Mouse (Mus musculus) hindbrain, embryonic 13.5 days (tissue): ENCODE data around the gene Zdhhc6. TPM values are rescaled to one million over a fixed set of nuclear protein-coding genes. Genes with fewer than 3 reads are reported as not detected.

Experiments used
- ATAC-seq: fragments of 200-750 bp; cut with Nextera tagmentation; 2 replicates; pipeline ENCODE4 v1.8.0; 2017; ENCODE audit warnings: moderate TSS enrichment; ENCODE audit not compliant: low FRiP score
- H3K27ac ChIP-seq: fragments of 300-500 bp; sonication (generic); 2 replicates; pipeline ENCODE4 v1.5.1; 2015; ENCODE audit warnings: inconsistent platforms, mild to moderate bottlenecking, moderate library complexity
- H3K27me3 ChIP-seq: fragments of 300-500 bp; sonication (generic); 2 replicates; pipeline ENCODE4 v1.6.1; 2015; ENCODE audit warnings: mild to moderate bottlenecking, inconsistent platforms
- H3K36me3 ChIP-seq: fragments of 300-500 bp; sonication (generic); 2 replicates; pipeline ENCODE4 v1.6.1; 2015; ENCODE audit warnings: mild to moderate bottlenecking, inconsistent platforms
- H3K4me1 ChIP-seq: fragments of 300-500 bp; sonication (generic); replicated peaks from 2 replicates; pipeline ENCODE4 v1.6.1; 2015; ENCODE audit warnings: inconsistent platforms
- H3K4me2 ChIP-seq: fragments of 300-500 bp; sonication (generic); 2 replicates; pipeline ENCODE4 v1.6.1; 2015; ENCODE audit warnings: inconsistent platforms, mild to moderate bottlenecking, moderate library complexity
- H3K4me3 ChIP-seq: fragments of 300-500 bp; sonication (generic); 2 replicates; pipeline ENCODE4 v1.5.1; 2015; ENCODE audit warnings: mild to moderate bottlenecking, inconsistent platforms
- H3K9ac ChIP-seq: fragments of 300-500 bp; sonication (generic); 2 replicates; pipeline ENCODE4 v1.6.1; 2015; ENCODE audit warnings: mild to moderate bottlenecking, inconsistent platforms
- H3K9me3 ChIP-seq: fragments of 300-500 bp; sonication (generic); 2 replicates; pipeline ENCODE4 v1.6.1; 2016; ENCODE audit warnings: inconsistent platforms
- WGBS: fragments of 180-500 bp; shearing (Covaris S2); methylation state at CpG from one replicate; pipeline ENCODE4 v1.1.7; 2015; 5-methylcytosine and 5-hydroxymethylcytosine counted together
- polyA plus RNA-seq: library from polyadenylated mRNA; unstranded; fragments of >200 nt; fragmentation: Nextera tagmentation; extraction: Ambion mirVana; gene quantifications from 2 replicates; pipeline ENCODE4 v1.2.1, GENCODE M21; 2015

Gene Zdhhc6
- 72.0 and 74.9 TPM in 2 replicates for polyA plus RNA-seq

DNA sequence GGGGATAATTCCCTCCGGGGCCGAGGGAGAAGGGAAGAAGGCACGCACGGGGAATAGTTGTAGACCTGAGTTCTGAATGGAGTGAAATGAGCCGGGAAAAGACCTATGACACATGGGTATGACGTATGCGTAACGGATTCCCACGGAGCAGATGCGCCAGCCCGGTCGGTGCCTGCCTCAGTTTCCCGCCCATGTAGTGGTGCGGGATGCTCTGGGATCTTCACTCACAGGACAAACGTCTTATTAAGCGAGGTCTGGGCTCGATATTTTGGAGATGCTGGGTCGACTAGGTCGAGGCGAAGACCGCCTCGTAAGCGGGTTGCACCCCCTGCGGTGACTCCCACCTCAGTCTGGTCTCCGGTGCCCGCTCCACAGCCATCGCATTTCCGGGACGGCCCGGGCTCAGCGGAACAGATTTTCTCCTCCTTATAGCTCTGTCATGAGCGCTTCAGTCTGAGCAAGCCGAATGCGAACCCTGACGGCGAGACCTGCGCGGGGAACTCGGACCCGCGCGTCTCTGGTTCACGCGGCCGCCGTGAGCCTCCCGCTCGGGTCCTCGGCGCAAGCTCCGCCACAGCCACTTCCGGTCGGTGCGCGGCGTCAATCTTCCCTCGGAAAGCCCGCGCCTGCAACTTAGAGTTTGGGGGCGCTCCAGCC lies at the start of gene Zdhhc6:
Gene Zdhhc6 (minus strand): TSS at position 581 of the 657 bp plus-strand sequence.
- Histone ChIP-seq H3K4me2 (peak within 1 kb of the TSS; percentile 92), H3K36me3 (peaks cover 14% of the 10 kb centered on the region), H3K9me3 (no peaks in the 10 kb centered on the region), H3K27me3 (no peaks in the 10 kb centered on the region), H3K4me3 (peak within 1 kb of the TSS; percentile 84), H3K27ac (peak within 1 kb of the TSS; percentile 80), H3K9ac (peak within 1 kb of the TSS; percentile 84), H3K4me1 (peaks cover 41% of the 10 kb centered on the region)
- WGBS: under 1% methylated on average over 60 of the region's 60 CpGs
- ATAC-seq: peak; percentile 86

DNA sequence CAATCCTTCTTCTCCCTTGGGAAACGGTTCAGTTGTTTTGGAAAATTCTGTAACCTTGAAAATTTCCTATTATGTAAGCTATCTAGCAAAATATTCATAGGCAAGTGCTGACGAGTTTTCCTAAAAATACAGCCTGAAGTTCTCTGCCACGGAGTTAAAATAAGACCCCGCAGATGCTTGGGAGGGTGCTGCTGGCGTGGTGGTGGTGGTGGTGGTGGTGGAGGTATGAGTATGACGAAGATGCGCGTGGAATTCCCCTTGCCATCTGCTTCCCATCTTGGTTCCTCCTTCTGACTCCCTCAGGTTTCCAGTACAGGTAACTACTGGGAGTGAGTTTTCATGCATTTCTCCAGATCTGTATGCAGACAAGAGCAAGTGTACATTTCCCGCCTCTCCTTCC lies 46.8 kb upstream of the Zdhhc6 start:
- Histone ChIP-seq H3K27me3 (no peaks in the 10 kb centered on the region), H3K36me3 (no peaks in the 10 kb centered on the region; the same call in 1 of the 2 replicates), H3K4me1 (no peaks in the 10 kb centered on the region), H3K27ac (no peak overlapping the region), H3K9ac (no peak overlapping the region), H3K4me3 (no peak overlapping the region), H3K4me2 (no peak overlapping the region), H3K9me3 (no peaks in the 10 kb centered on the region)
- WGBS: 97% methylated on average over 9 of the region's 9 CpGs
- no peak for ATAC-seq

DNA sequence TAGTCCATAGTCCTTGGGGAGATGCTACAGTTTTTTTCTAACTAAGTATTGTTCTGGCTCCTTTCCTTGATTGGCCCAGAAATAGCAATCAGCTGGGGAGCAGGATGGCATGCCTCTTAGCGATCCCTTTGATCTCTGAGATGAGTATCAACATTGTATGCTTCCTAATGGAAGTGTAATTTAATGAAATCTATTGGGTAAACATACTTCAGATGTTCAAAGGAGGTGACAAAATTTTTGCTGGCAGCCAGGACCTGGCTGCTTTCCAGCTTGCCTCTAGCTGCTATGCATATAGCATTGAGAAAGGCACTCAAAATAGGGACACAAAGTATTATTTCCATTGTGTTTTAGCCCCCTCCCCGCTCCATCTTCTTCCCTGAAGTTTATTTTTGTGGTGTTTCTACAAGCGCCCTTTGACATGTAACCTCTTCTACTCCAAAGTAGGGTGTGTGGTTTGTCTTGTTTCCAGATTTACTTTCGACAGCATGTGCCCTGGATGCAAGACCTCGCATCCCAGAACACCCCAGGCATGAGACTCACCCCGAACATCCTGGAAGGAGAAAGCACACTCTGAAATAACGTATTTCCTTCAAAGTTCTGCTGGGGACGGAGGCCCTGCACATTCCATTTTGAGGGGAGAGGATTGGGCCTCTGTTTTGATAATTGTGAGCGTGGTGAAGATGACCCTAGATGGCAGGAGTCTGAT lies 35.0 kb upstream of the Zdhhc6 start:
- ATAC-seq: no peak
- Histone ChIP-seq H3K4me1 (0 out of 2 replicates have a peak, but pooled peaks cover 13% of the 10 kb centered on the region), H3K9ac (no peak overlapping the region), H3K4me2 (no peak overlapping the region), H3K36me3 (no peaks in the 10 kb centered on the region), H3K27me3 (no peaks in the 10 kb centered on the region), H3K4me3 (no peak overlapping the region), H3K9me3 (no peaks in the 10 kb centered on the region), H3K27ac (no peak overlapping the region)
- 82% methylated on average over 9 of the region's 9 CpGs for WGBS

DNA sequence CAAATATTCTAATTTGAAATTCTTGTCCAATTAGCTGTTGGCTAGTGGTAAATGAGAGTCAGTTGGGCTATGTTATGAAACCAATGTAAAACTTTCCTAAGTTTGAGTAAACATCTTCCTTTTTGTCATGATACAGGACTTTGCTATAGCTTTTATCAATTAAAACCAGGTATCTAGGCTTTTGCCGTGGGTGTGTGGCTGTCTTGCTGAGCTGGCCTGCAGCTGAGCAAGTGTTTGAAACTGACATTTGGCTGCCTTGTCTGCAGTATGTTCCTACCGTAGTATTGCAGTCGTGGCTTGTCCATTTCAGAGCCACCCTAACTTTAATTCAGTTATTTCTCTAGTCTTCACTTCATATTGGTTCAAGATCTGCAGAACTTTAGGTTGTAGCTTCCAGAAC lies 32.4 kb upstream of the Zdhhc6 start:
- no peak for ATAC-seq
- Histone ChIP-seq H3K9me3 (no peaks in the 10 kb centered on the region), H3K4me3 (no peak overlapping the region), H3K27ac (no peak overlapping the region), H3K4me1 (0 out of 2 replicates have a peak, but pooled peaks cover 13% of the 10 kb centered on the region), H3K4me2 (no peak overlapping the region), H3K36me3 (no peaks in the 10 kb centered on the region), H3K9ac (no peak overlapping the region), H3K27me3 (no peaks in the 10 kb centered on the region)
- WGBS: 92% methylated on average over 3 of the region's 3 CpGs

DNA sequence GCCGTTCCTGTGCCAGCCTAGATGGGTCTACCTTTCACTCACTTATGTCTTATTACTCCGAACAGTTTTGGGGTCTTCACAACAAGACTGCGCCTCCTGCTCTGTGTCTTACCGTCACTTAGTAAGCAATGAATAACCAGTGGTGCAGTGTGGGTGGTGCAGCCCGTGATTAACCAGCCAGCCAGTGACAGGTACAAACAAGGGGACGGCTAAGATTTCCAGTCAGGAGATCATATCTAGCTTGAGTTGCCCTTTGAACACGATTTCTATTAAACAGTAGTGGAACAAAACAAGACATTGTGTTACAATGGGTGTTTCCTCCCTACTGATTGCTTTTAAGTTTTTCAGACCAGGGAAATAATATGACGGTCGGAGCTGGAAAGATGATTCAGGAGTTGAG lies 27.4 kb upstream of the Zdhhc6 start:
- 86% methylated on average over 9 of the region's 9 CpGs for WGBS
- H3K4me2 ChIP-seq: no peak overlapping the region

DNA sequence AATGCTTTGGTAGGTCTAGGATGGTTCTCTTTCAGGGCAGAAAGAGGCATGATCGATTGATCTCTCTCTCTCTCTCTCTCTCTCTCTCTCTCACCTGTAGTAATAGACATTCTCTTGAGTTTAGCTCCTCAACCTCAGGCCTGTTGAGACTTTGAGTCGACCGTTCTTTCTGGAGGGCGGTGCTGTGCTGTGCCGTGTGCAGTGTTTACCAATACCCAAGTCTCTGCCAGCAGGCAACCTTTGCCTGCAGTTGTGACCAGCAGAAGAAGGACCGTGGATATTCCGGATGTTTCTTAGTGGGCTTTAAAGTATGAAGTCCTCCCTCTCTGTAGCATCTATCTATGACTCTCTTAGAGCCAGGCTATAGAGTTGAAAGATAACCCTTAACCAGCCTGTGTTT lies 26.6 kb upstream of the Zdhhc6 start:
- H3K4me3 ChIP-seq: no peak overlapping the region
- H3K4me2 ChIP-seq: no peak overlapping the region
- no peaks in the 10 kb centered on the region for H3K4me1 ChIP-seq
- no peak overlapping the region for H3K9ac ChIP-seq
- H3K9me3 ChIP-seq: no peaks in the 10 kb centered on the region
- no peaks in the 10 kb centered on the region for H3K27me3 ChIP-seq
- H3K36me3 ChIP-seq: no peaks in the 10 kb centered on the region
- ATAC-seq: no peak
- WGBS: 95% methylated on average over 7 of the region's 7 CpGs
- H3K27ac ChIP-seq: no peak overlapping the region

More for the DNA sequence above, 27.4 kb upstream of the Zdhhc6 start:
- Histone ChIP-seq H3K4me3 (no peak overlapping the region), H3K27ac (no peak overlapping the region), H3K4me1 (no peaks in the 10 kb centered on the region), H3K9me3 (no peaks in the 10 kb centered on the region), H3K27me3 (no peaks in the 10 kb centered on the region), H3K9ac (no peak overlapping the region), H3K36me3 (no peaks in the 10 kb centered on the region)
- ATAC-seq: no peak

DNA sequence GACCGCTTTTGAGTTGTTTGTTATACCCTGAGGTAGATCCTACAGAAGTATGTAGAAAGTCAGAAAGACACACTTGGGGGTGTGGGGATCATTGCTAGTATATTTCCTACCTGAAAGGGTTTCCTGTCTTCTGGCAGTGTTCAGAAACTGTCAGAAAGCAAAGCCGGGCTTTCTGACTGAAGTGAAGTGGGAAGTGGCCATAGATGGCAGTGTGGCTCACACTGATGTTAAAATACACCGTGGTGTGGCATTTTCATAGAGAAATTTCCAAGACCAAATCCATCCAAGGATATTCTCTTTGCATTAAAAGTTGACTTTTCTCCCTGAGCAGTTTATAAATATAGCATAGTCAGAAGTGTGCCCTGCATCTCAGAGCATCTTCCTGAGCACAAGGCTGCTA lies 25.5 kb upstream of the Zdhhc6 start:
- H3K36me3 ChIP-seq: no peaks in the 10 kb centered on the region
- H3K9me3 ChIP-seq: no peaks in the 10 kb centered on the region
- no peak overlapping the region for H3K27ac ChIP-seq
- no peak for ATAC-seq
- WGBS: 84% methylated on average over 3 of the region's 3 CpGs
- no peaks in the 10 kb centered on the region for H3K27me3 ChIP-seq
- H3K4me2 ChIP-seq: no peak overlapping the region
- no peak overlapping the region for H3K4me3 ChIP-seq
- H3K9ac ChIP-seq: no peak overlapping the region
- H3K4me1 ChIP-seq: 0 out of 2 replicates have a peak, but pooled peaks cover 4% of the 10 kb centered on the region

DNA sequence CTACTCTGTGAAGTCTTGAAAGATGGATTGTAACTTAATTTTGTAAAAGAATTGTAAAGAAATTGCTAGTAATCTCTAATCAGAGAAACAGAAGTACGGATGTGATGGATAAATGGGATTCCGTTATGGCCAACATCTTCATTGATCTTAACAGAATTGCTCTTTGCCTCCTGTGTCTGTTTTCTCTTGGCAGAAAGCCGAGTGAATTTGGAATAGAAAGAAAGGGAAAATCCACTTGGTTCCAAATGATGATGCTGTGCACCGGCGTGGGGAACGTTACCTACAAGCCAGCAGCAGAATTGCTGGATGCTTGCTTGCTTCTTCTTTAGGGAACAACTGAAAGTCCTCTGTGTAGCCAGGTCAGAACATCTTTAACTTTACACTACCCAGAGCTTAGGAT lies 24.7 kb upstream of the Zdhhc6 start:
- no peak for ATAC-seq
- H3K4me1 ChIP-seq: 0 out of 2 replicates have a peak, but pooled peaks cover 4% of the 10 kb centered on the region
- no peak overlapping the region for H3K9ac ChIP-seq
- no peaks in the 10 kb centered on the region for H3K36me3 ChIP-seq
- H3K9me3 ChIP-seq: no peaks in the 10 kb centered on the region
- no peak overlapping the region for H3K4me3 ChIP-seq
- WGBS: 91% methylated on average over 6 of the region's 6 CpGs
- no peak overlapping the region for H3K27ac ChIP-seq
- no peak overlapping the region for H3K4me2 ChIP-seq
- no peaks in the 10 kb centered on the region for H3K27me3 ChIP-seq

DNA sequence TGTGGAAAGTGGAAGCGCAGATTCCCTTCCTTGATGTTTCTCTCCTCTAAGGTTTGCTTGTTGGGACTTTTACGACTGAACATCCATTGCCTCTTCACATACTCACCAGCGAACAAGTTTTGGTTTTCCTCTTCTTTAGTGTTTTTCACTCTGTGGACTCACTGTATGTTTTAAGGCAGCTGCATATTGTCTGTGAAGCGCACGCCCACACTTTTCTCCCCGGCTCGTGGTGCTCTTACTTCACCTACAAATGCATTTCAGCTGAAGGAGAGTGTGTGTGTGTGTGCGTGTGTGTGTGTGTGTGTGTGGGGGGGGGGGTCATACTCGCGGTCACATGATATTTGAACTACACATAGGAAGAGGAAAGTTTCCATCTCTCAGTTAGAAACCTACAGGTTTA lies 21.8 kb upstream of the Zdhhc6 start:
- no peak for ATAC-seq
- Histone ChIP-seq H3K27me3 (no peaks in the 10 kb centered on the region), H3K4me1 (0 out of 2 replicates have a peak, but pooled peaks cover 4% of the 10 kb centered on the region), H3K36me3 (no peaks in the 10 kb centered on the region), H3K4me2 (no peak overlapping the region), H3K9ac (no peak overlapping the region), H3K27ac (no peak overlapping the region), H3K4me3 (no peak overlapping the region), H3K9me3 (no peaks in the 10 kb centered on the region)
- 93% methylated on average over 10 of the region's 10 CpGs for WGBS

DNA sequence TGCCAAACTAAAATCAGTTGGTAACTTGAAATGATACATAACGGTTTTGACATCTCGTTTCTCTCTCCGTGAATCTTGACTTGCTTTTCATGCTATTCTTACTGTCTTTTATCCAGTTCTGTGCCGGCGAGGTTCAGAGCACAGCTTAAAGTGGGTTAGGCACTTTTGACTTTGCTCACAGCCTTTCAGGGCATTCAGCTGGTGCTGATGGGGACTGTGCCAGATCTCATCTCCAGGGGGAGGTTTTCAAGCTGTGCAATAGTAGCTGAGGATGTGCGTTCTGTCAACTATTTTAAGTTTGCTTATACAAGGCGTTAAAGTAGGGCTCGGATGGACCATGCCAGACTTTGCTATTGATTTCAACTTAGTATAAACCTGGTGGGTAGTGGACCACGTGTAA lies 21.2 kb upstream of the Zdhhc6 start:
- no peaks in the 10 kb centered on the region for H3K36me3 ChIP-seq
- no peak overlapping the region; the same call in 1 of the 2 replicates for H3K9ac ChIP-seq
- no peaks in the 10 kb centered on the region for H3K9me3 ChIP-seq
- no peak overlapping the region for H3K4me3 ChIP-seq
- H3K4me2 ChIP-seq: no peak overlapping the region
- no peaks in the 10 kb centered on the region for H3K27me3 ChIP-seq
- ATAC-seq: no peak
- 83% methylated on average over 9 of the region's 9 CpGs for WGBS
- H3K27ac ChIP-seq: no peak overlapping the region
- H3K4me1 ChIP-seq: 0 out of 2 replicates have a peak, but pooled peaks cover 4% of the 10 kb centered on the region

DNA sequence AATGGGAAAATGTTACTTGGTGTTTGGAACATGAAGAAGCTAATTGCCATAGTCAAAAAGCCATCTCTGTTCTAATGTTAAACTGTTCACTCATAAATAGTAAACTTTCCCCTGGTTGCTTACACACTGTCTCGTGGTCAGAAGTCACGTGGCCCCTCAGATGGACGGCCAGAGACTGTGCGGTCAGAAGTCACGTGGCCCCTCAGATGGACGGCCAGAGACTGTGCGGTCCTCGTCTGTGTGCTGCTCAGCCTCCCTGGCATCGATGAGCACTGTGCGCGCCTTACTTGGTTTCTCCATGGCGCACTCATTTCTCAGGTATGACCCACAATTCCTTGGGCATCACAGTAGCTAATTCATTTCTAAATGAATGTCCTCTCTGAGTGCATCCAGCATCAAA lies 20.6 kb upstream of the Zdhhc6 start:
- H3K4me3 ChIP-seq: no peak overlapping the region
- H3K36me3 ChIP-seq: peaks cover 1% of the 10 kb centered on the region
- 0 out of 2 replicates have a peak, but pooled peaks cover 4% of the 10 kb centered on the region for H3K4me1 ChIP-seq
- H3K4me2 ChIP-seq: no peak overlapping the region
- H3K9me3 ChIP-seq: no peaks in the 10 kb centered on the region
- H3K27me3 ChIP-seq: no peaks in the 10 kb centered on the region
- no peak for ATAC-seq
- WGBS: 90% methylated on average over 12 of the region's 12 CpGs
- no peak overlapping the region for H3K9ac ChIP-seq
- H3K27ac ChIP-seq: no peak overlapping the region

DNA sequence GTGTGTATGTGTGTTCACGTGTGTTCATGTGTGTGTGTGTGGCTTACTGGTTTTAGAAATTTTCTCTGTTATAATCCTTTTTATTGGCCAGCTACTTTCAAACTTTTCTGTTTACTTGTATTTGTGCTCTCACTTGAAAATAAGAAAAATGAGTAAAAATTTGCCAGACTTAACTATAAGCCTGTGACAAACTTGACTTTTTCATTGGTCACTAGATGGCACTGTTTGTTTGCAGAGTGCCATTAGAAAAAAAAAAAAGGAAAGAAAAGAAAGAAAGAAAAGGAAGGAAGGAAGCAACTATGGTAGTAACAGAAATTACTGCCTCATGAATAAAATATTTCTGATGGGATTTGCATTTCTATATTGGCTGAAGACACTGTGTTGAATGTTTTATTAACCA lies 20.0 kb upstream of the Zdhhc6 start:
- Histone ChIP-seq H3K4me3 (no peak overlapping the region), H3K27me3 (no peaks in the 10 kb centered on the region), H3K36me3 (peaks cover 6% of the 10 kb centered on the region), H3K9ac (no peak overlapping the region), H3K27ac (no peak overlapping the region), H3K4me2 (no peak overlapping the region), H3K9me3 (no peaks in the 10 kb centered on the region), H3K4me1 (0 out of 2 replicates have a peak, but pooled peaks cover 4% of the 10 kb centered on the region)
- WGBS: 89% methylated on average over 1 of the region's 1 CpGs
- no peak for ATAC-seq
